Mouse (Mus musculus) liver, embryonic 14.5 days (tissue): ENCODE measurements around the gene Micu1. TPM values are rescaled to one million over a fixed set of nuclear protein-coding genes. Genes with fewer than 3 reads are reported as not detected.

Experiments
- ATAC-seq: fragments of 200-750 bp; cut with Nextera tagmentation; 2 replicates; pipeline ENCODE4 v1.8.0; 2017; ENCODE audit warnings: moderate number of reproducible peaks, mild to moderate bottlenecking, moderate library complexity; ENCODE audit not compliant: insufficient read depth
- DNase-seq, 3 experiments: peaks; one replicate each; pipeline ENCODE4 v3.0.0-alpha.2; 2012 to 2013; ENCODE audit warnings: low read depth in 3 of 3, low spot score in 3 of 3
- H3K27ac ChIP-seq: fragments of 300-500 bp; sonication (generic); 2 replicates; pipeline ENCODE4 v1.5.1; 2014; ENCODE audit warnings: moderate library complexity, mild to moderate bottlenecking, control low read depth, inconsistent platforms
- H3K27me3 ChIP-seq: fragments of 300-500 bp; sonication (generic); 2 replicates; pipeline ENCODE4 v1.6.1; 2014; ENCODE audit warnings: mild to moderate bottlenecking, low read length, moderate library complexity; ENCODE audit not compliant: control insufficient read depth, insufficient read depth
- H3K36me3 ChIP-seq: fragments of 300-500 bp; sonication (generic); replicated peaks from 2 replicates; pipeline ENCODE4 v1.6.1; 2014; ENCODE audit warnings: low read depth; ENCODE audit not compliant: control insufficient read depth, insufficient read depth
- H3K4me1 ChIP-seq, 2 experiments: fragments of 200-500 bp in 1 of 2; fragments of 300-500 bp in 1 of 2; sonication (generic) in 1 of 2; replicated peaks; 2 replicates each; pipeline ENCODE4 v1.6.1; 2012 to 2014; ENCODE audit warnings: antibody characterized with exemption in 1 of 2, inconsistent platforms in 1 of 2, low read length in 1 of 2; ENCODE audit not compliant: control insufficient read depth in 2 of 2, insufficient read depth in 2 of 2
- H3K4me2 ChIP-seq: fragments of 300-500 bp; sonication (generic); 2 replicates; pipeline ENCODE4 v1.6.1; 2014; ENCODE audit warnings: low read depth, mild to moderate bottlenecking, control low read depth, moderate library complexity
- H3K4me3 ChIP-seq, 2 experiments: fragments of 200-500 bp in 1 of 2; fragments of 300-500 bp in 1 of 2; sonication (generic) in 1 of 2; 2 replicates each; pipeline ENCODE4 v1.5.1; 2012 to 2014; ENCODE audit warnings: low read depth in 2 of 2, low read length in 2 of 2, mild to moderate bottlenecking in 2 of 2, control low read depth in 1 of 2, inconsistent platforms in 1 of 2, moderate library complexity in 1 of 2; ENCODE audit not compliant: insufficient read depth in 1 of 2
- H3K9ac ChIP-seq: fragments of 300-500 bp; sonication (generic); replicated peaks from 2 replicates; pipeline ENCODE4 v1.6.1; 2014; ENCODE audit warnings: mild to moderate bottlenecking, control low read depth, moderate library complexity
- H3K9me3 ChIP-seq: fragments of 300-500 bp; sonication (generic); 2 replicates; pipeline ENCODE4 v1.6.1; 2016; ENCODE audit warnings: low read length, mixed read lengths; ENCODE audit not compliant: control insufficient read depth
- CTCF ChIP-seq: IDR thresholded peaks from 2 replicates; pipeline ENCODE4 v1.5.1; 2016; ENCODE audit warnings: antibody characterized with exemption, low read depth, control low read depth
- EP300 ChIP-seq: IDR thresholded peaks from 2 replicates; pipeline ENCODE4 v1.6.1; 2016; ENCODE audit warnings: antibody characterized with exemption, low read depth
- WGBS: fragments of 180-500 bp; shearing (Covaris S2); extraction: QIAGEN DNeasy Blood & Tissue Kit; methylation state at CpG from one replicate; pipeline ENCODE4 v1.1.7; 2014; ENCODE audit not compliant: insufficient replicate concordance; 5-methylcytosine and 5-hydroxymethylcytosine counted together
- polyA plus RNA-seq, 2 experiments: library from polyadenylated mRNA; depleted of rRNA in 1 of 2; stranded (reverse) in 1 of 2; unstranded in 1 of 2; fragments of >200 nt; fragmentation: Nextera tagmentation in 1 of 2; extraction: Ambion mirVana in 1 of 2; gene quantifications; 2 replicates each; pipeline versions ENCODE4 v1.2.1 to v1.2.3; 2012 to 2014

Gene Micu1
- polyA plus RNA-seq, 2 experiments: 27.1 to 28.2 TPM

DNA sequence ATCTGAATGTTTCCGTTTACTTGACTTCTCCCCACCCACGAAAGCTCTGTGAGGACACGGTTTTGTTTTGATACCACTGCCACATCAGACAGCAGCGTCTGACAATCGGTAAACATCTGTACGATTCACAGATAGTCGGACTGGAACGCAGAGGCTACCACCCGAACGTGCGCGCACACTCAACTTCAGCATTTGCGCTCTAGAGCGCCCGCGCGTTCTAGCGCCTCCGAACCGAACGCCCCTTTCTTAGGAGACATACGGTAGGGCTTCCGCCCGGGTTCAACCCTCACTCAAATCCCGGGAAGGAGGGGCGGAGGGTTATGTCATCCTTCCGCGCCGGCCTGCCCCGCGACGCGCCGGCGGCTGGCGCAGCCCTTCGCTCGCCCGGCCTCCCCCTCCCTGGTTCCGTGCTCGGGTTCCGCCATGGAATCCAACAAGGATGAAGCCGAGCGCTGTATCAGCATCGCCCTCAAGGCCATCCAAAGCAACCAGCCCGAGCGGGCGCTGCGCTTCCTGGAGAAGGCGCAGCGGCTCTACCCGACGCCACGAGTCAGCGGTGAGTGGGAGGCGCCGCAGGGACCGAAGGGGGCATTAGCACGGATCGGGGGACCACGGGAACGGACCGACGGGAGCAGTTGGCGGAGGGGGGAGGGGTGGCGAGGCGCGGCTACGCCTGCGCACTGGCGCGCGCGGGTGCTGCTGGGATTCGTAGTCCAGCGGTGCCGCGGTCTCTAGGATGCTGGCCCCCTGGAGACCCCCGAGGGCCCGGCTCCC lies 177.2 kb downstream of the Micu1 start, which contains the start of gene Dnajb12:
Gene Dnajb12 (plus strand): TSS at position 302 of the 774 bp plus-strand sequence.
- no peaks in the 10 kb centered on the region for H3K9me3 ChIP-seq
- ATAC-seq (peak; percentile 82), DNase-seq (peak; percentile 93 to 94 (median 93))
- WGBS: under 1% methylated on average over 74 of the region's 80 CpGs
- peak within 1 kb of the TSS; percentile 100 for H3K9ac ChIP-seq
- H3K36me3 ChIP-seq: no peaks in the 10 kb centered on the region; the same call in 1 of the 2 replicates
- H3K4me3 ChIP-seq: peak within 1 kb of the TSS; percentile 95 to 99
- TF ChIP-seq CTCF (0 out of 2 replicates have a peak, but pooled peaks have one; percentile 18), EP300 (peak; percentile 59; the same call in 1 of the 2 replicates)
- H3K4me1 ChIP-seq: peaks cover 48 to 50% of the 10 kb centered on the region in 2 experiments
- H3K4me2 ChIP-seq: peak within 1 kb of the TSS; percentile 93
- no peaks in the 10 kb centered on the region for H3K27me3 ChIP-seq
- peak within 1 kb of the TSS; percentile 99 for H3K27ac ChIP-seq

DNA sequence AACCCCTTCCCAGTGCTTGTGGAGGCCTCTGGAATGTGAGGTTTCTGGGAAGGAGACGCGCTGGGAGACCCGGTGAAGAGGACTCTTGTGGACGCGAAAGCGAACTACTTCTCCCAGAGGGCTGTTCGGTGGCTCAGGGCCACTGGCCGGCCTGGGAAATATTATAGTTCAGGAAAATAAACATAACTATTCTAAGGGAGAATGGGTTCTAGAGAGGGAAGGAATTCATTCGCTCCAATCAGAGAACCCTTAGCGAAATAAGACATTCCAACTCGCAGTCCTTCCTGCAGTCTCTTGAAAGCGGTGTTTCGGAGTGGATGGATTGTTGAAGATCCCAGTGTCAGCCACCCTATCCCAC lies 177.7 kb downstream of the Micu1 start:
- Histone ChIP-seq H3K4me3 (peak overlapping the region; percentile 95 to 99), H3K4me2 (peak overlapping the region; percentile 93), H3K9ac (peak overlapping the region; percentile 100), H3K27ac (peak overlapping the region; percentile 99), H3K27me3 (no peaks in the 10 kb centered on the region), H3K36me3 (no peaks in the 10 kb centered on the region; the same call in 1 of the 2 replicates), H3K9me3 (no peaks in the 10 kb centered on the region), H3K4me1 (peaks cover 42 to 49% of the 10 kb centered on the region in 2 experiments)
- ATAC-seq (peak; percentile 40; the same call in 1 of the 2 replicates), DNase-seq (peak in 2 of 3 experiments; percentile 51 to 61)
- under 1% methylated on average over 13 of the region's 13 CpGs for WGBS
- TF ChIP-seq CTCF (no peak), EP300 (no peak)

DNA sequence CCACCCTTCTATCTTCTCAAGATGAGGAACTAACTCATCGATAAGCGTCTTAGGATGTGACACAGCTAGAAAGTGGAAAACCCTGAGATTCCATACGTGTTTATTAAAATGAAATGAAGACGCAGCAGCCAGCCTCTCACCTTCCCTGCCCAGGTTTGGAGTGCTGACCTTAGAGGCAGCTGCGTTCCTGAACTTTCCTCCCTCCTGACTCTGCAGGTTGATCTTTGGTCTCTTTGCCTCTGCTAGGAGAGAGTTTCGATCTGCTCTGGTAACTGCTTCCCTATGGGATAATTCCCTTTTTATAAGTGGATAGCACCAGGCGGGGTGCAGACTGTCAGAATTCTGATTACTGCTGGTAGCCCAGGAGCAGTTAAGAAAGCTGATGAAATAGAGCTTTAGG lies 178.6 kb downstream of the Micu1 start:
- no peaks in the 10 kb centered on the region for H3K9me3 ChIP-seq
- DNase-seq (no peak), ATAC-seq (no peak)
- TF ChIP-seq EP300 (no peak), CTCF (no peak)
- peak overlapping the region; percentile 100 for H3K9ac ChIP-seq
- H3K4me2 ChIP-seq: peak overlapping the region; percentile 93
- WGBS: 51% methylated on average over 7 of the region's 7 CpGs
- H3K4me1 ChIP-seq: peaks cover 43 to 50% of the 10 kb centered on the region in 2 experiments
- no peaks in the 10 kb centered on the region for H3K27me3 ChIP-seq
- peak overlapping the region; percentile 95 to 99 for H3K4me3 ChIP-seq
- H3K27ac ChIP-seq: peak overlapping the region; percentile 99
- H3K36me3 ChIP-seq: no peaks in the 10 kb centered on the region; the same call in 1 of the 2 replicates

DNA sequence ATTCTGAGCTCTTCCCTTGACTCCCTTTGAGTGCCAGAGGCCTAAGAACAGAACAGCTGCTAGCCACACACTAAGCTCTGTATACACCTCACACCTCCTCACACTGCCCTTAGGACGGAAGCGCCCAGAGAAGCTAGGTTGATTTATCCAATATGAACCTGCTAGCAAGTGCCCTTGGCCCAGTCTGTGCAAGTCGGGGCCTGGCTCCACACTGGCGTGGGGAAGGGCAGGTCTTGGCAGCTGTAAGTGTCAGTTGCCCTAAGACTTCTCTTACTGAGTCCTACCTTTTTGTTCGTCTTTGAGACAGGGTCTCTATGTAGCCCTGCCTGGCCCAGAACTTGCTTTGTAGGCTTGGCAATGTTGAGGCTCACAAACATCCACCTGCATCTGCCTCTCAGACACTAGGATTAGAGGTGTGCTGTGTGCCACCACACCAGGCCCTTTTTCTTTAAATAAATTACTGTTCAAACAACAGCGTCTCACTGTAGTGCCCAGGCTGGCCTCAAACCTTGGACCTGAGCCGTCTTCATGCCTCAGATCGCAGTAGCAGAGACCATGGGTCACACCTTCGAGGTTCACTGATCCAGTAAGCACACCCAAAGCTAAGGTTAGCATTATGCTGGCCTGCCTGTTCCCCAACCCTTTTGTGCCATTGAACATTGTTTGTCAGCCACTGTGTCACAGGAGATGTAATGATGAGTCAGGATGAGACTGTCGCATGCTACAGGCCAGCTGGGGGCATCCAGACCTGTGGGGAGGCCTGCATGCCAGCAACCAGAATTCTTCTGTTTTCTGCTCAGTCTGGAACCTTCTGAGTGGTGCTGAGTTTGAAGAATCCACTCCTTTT lies 182.3 kb downstream of the Micu1 start:
- TF ChIP-seq EP300: no peak
- TF ChIP-seq CTCF: no peak
- H3K27me3 ChIP-seq: no peaks in the 10 kb centered on the region
- peaks cover 21 to 36% of the 10 kb centered on the region in 2 experiments for H3K4me1 ChIP-seq
- no peak overlapping the region for H3K4me3 ChIP-seq
- ATAC-seq (no peak), DNase-seq (no peak)
- 86% methylated on average over 10 of the region's 10 CpGs for WGBS
- no peaks in the 10 kb centered on the region for H3K9me3 ChIP-seq
- peak overlapping the region; percentile 34 for H3K27ac ChIP-seq
- H3K9ac ChIP-seq: no peak overlapping the region
- no peaks in the 10 kb centered on the region; the same call in 1 of the 2 replicates for H3K36me3 ChIP-seq
- H3K4me2 ChIP-seq: no peak overlapping the region
